Mouse (Mus musculus) bone marrow macrophage, adult 2 months (primary cell): ENCODE data around the gene Fthl17c.

Experiments
- CTCF ChIP-seq: IDR thresholded peaks from 2 replicates; pipeline ENCODE4 v1.5.1; 2012; ENCODE audit warnings: low read depth, mild to moderate bottlenecking, low read length, moderate library complexity
- POLR2A ChIP-seq: IDR thresholded peaks from 2 replicates; pipeline ENCODE4 v1.6.1; 2012; ENCODE audit warnings: mild to moderate bottlenecking, low read depth, low read length, borderline replicate concordance

- TF ChIP-seq POLR2A (no peak), CTCF (no peak)
Observed at GRCm38 (mm10) chrX:8944041-8944440, 32.3 kb downstream of the Fthl17c start.
